Mouse (Mus musculus): ENCODE results near the gene Cphx3.
"Not testable (repeated sequence)": the region's sequence is repeated elsewhere in the genome, so short reads cannot be mapped to it uniquely, and the experiment has no call there.

Cphx3 gene

GRCm38 (mm10) chr14:26081997-26082396 is at the start of gene Cphx3:
Cphx3 (plus strand) TSS chr14:26082297.
- not testable (repeated sequence) for DNase-seq

- DNase-seq, result not testable (repeated sequence)
These were observed 47.7 kb upstream of the Cphx3 start for GRCm38 (mm10) chr14:26034364-26034763.

DNA sequence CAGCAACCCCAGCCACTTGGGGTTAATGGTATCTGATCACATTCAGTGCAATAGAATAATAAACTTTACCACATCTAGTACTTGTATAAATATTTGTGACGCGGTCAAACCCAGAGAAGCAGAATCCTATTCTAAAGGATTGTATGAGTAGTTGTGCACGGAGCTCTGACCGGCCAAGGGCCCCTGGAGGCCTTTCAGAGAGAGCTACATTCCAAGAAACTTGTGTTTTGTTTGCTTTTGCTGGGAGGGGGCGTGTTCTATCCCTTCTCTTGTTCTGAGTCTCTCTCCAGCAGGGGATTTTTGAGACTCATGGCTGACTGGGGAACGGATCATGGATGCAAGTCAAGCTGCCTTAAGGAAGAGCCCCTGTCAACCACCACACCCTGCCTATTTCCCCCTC is 46.7 kb upstream of the Cphx3 start:
- DNase-seq, result not testable (repeated sequence)

DNA sequence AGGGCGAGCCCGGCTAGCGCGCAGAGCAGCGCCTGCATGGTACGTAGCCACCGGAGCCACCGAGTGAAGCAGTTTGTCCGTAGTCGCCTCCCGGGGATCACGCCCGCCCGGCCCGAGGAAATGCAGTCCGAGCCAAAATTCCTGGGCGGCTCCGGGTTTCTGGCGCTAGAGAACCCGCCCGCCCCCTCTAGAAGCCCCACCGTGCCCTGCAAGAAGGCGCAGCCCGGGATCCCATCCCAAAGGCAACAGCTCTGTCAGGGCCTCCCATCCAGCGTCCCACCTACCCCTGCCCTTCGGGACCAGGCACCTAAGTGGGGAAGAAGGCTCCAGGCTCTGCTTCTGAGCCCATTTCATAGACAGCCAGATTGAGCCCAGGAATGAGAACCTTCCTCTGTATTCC is 39.5 kb upstream of the Cphx3 start, which contains the start of gene Gm9780:
Gene Gm9780 (minus strand): TSS at position 101 of the 400 bp plus-strand sequence.
- DNase-seq, result not testable (repeated sequence)

DNA sequence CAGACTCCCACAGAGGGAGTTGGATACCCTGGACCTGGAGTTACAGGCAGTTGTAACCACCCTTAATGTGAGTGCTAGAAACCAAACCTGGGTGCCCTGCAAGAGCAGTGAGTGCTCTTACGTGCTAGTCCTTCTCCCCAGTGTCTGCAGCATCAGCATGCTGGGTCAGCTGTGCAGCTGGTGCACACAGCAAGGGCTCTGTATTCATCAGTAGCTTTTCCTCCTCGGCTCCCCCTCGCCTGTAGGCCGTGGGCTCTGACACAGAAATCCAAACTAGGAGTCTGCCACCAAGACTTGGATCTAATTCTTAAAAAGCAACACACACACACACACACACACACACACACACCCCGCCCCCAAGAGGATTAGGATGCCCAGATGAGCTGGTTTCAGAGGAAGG is 37.1 kb upstream of the Cphx3 start:
- DNase-seq, result not testable (repeated sequence)

DNA sequence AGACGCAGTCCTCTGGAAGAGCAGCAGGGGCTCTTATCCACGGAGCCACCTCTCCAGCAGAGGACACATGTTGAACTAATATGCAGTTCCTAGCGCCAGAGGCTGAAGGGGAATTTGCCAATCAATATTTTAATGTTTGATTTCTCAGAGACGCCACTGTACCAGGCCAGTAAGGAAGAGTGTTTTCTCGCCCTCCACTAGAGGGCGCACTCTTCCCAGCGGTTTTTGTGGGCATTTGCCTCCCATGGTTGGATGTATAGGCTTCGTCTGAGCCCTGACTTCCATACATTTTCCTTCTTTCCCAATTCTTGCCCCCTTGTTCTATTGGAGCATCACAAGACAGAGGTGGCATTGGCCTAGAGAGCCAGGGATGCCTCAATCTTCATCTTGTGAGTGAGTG is 35.1 kb upstream of the Cphx3 start:
- DNase-seq, result not testable (repeated sequence)

DNA sequence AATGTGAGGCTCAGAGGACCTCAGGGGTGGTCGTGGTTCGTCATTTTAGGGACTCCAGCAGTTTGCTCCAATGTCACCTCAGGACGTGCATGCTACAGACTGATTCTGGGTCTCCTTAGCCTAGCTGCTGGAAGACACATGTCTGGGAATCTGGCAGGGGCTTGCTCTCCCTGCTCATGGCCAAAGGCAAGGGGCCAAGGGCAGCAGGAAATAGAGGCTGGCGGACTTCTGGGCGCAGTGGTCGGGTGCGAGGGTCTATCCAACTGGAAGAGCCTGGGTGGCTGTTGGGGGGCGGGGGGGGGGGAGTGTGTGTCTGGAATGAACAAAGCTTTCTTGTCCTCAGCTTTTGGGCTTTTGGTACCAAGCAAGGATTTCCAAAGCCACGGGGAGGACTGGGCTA is 33.3 kb upstream of the Cphx3 start:
- not testable (repeated sequence) for DNase-seq

DNA sequence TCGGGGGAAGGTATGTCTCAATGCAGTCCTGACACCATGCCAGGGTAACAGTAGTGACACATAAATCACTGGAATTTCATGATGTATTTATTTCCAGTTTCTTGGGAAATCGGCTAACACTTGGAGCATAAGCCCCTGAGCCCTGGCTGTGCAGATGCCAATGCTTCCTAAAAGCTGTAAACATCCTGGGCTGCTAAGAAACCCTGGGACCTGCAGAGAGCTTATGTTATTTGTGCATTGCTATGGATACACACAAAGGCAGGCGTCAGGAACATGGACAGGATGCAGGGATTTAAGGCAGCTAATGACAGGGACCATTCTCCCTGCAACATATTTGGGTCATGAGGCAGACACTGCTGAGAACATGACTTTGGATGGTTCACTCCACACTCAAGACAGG is 23.9 kb upstream of the Cphx3 start:
- DNase-seq, result not testable (repeated sequence)

DNA sequence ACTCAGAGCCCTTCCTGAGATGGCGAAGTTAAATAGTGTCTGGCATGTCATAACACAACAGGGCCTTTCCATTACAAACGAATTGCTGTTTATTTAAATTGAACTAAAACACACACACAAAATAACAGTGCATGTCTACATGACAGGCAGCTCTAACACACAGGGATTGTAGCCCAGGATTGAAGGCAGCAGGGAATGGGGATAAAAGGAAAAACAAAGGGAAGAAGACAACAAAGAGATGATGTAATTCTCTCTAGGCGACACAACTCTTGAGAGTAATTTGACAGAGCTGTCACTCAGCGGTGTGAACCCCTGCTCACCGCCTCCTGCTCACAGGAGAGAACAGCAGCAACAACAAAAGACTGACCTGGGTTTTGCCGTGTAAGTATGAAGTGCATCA is 22.7 kb upstream of the Cphx3 start:
- not testable (repeated sequence) for DNase-seq

DNA sequence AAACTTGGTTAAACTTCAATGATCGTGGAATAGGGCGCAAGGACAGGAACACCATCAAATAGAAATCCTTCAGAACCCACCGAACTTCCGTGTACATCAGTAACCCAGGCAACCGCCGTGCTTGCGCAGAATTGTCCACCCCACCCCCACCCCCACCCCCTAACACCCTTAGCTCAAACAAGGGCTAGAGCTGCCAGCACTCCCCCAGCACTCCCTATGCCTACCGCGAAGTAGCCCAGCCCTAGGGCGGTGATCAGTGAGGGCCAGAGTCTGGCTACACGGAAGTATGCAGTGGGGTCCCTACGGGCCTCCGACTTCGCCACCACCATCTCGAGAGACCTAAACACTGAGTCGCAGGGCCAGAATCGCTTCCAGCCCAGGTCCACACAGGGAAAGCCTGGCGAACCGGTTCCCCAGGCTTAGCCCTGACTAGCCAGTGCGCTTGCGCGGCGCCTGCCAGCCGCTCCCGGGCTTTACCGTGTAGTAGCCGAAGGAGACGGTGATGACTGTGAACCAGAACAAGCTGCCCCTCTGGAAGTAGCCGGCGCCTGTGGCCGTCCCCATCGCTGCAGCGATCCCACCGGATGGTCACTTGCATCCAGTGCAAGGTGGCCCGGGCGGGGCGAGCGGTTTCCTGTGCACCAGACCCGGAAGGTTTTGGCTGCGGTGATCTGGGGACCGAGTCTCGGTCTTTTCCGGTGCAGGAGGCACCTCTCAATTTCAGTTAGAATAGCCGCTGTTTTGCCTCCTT is 15.3 kb upstream of the Cphx3 start:
- DNase-seq, result not testable (repeated sequence)

DNA sequence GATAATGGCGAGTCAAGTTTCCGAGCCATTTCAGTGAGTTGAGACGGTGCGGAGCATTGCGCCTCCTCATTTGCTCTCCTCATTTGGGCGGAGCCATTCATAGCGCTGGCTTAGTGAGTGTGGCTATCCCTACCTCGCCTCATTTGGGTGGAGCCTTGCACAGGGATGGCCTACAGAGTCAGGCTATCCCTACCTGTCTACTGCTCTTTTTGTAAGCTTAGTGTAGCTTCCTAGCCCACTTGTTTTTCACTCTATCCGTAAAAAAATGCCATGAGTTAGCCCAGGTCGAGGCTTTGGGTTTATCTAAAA is 14.8 kb upstream of the Cphx3 start, which contains the start of gene Tmem254c:
Gene Tmem254c (minus strand): TSS at position 31 of the 309 bp plus-strand sequence.
- not testable (repeated sequence) for DNase-seq

- DNase-seq, result not testable (repeated sequence)
These were observed 5.3 kb upstream of the Cphx3 start for GRCm38 (mm10) chr14:26076620-26077390.

GRCm38 (mm10) chr14:26081216-26081615 is 881 bp upstream of the Cphx3 start, which contains the start of gene Cphx2:
Cphx2 (plus strand) TSS chr14:26081516.
- DNase-seq, result not testable (repeated sequence)

GRCm38 (mm10) chr14:26097622-26098021 is 15.5 kb downstream of the Cphx3 start:
- not testable (repeated sequence) for DNase-seq

DNA sequence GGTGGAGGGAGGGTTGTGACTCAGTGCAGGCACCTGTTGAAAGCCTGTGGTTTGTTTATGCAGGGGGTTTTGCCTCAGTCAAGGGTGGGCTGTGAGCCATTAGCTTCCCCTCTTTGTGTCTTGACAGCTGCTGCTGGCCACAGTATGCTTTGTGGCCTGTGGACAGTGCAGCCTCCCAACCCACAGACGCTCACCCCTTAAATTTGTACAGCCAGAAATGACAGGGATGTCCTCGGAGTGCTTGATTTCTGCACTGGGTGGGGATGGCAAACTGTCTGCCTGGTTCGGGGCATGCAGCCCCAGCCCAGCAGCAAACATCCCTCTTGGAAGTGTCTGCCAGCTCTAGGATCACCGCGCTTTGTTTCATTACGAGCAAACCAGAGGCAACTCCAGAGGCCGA is 36.1 kb downstream of the Cphx3 start, which contains the start of gene Duxbl2:
Gene Duxbl2 (plus strand): TSS at position 200 of the 400 bp plus-strand sequence.
- DNase-seq, result not testable (repeated sequence)

GRCm38 (mm10) chr14:26118550-26119000 is 36.5 kb downstream of the Cphx3 start:
- not testable (repeated sequence) for DNase-seq

GRCm38 (mm10) chr14:26119095-26119494 is 37.0 kb downstream of the Cphx3 start:
- not testable (repeated sequence) for DNase-seq

GRCm38 (mm10) chr14:26147095-26147494 is 65.0 kb downstream of the Cphx3 start:
- DNase-seq, result not testable (repeated sequence)

DNA sequence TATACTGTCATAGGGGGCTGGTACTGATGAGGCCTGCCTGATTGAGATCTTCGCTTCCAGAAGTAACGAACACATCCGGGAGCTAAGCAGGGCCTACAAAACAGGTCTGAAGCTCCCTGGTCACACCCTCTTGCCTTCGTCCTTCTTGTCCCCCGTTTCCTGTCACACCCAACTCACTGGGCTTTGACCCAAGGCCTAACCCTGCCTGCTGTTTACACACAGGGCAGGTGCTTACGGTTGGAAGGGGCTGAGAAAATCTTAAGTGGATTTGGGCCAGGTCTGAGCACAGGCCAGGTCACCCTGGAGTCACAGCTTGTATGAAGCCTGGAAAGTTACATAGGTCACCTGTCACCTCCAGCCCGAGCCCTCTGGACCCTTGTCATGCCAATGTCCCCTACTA is 73.9 kb downstream of the Cphx3 start:
- not testable (repeated sequence) for DNase-seq

DNA sequence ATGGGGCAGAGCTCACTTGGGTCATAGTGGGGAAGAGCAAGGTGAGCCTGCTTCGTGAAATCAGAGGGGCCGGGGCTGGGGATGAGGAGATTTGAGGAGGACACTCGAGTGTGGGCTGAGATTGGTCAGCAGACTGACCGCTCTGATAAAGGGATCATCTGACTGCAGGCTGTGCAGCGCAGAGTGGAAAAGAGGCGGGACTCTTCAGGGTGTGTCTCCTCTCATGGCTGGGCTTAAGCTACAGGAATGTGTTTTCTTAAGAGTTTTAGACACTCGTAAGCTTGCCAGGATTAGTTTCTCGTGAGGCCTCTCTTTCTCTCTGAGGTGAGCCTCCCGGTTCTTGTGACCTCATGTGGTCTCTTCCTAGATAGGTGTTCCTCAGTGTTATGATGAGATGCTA is 79.1 kb downstream of the Cphx3 start:
- not testable (repeated sequence) for DNase-seq

DNA sequence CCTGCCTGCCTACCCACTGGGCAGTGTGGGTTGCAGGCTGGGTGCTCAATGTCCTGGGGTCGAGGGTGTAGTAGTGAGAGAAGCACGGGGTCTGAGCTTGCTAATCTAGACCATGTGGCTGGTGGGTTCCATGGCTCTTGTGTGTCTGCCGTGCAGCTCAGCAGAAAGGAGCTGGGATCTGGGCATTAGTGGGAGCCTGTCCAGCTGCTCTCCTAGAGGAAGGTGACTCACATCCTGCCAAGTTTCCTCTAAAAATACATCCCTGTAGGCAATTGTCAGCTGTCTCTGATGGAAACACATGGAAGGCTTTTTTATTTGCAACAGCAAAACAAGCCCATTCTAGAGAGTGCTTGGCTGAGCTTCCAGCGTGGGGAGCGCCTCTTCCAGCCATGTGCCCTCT is 80.3 kb downstream of the Cphx3 start:
- DNase-seq, result not testable (repeated sequence)

DNA sequence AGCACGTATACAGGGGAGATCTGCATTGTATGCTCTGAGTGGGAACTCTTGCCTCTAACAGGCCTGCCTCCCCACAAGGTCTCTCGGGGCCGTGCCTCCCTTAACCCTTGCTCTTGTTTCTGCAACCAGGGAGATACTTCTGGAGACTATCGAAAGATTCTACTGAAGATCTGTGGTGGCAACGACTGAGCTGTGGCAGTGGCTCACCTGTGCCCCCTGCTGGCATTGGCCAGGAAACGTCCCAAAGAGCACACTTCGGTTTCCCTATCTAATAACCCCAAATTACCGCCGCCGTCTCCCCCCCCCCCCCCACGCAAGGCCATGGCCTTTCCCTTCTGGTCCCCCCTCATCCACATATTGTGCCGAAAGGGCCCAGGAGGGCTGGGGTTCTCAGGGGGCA is 83.2 kb downstream of the Cphx3 start:
- DNase-seq, result not testable (repeated sequence)

- not testable (repeated sequence) for DNase-seq
These were observed 91.9 kb downstream of the Cphx3 start for GRCm38 (mm10) chr14:26173955-26174354.

GRCm38 (mm10) chr14:26175028-26175427 is 92.9 kb downstream of the Cphx3 start:
- DNase-seq, result not testable (repeated sequence)
